Comparison of ENCODE assay signal across 8 mouse cellular contexts in genomic region chr10:121837166-121837898, GRCm38 (mm10).
DNase-seq lines count a peak whose midpoint lies in the region; ATAC-seq lines count a peak whose summit lies in the region.

No protein-coding gene starts in this region.

- no peak for DNase-seq in forebrain, embryonic 10.5 days (ENCODE audit: extremely low spot score, low spot score)
- peak; percentile 42 to 70 for DNase-seq in heart, adult 9 months (ENCODE audit: low spot score in 2 of 2)
- DNase-seq in neural tube, embryonic 10.5 days (ENCODE audit: extremely low spot score, low spot score), result peak; percentile 24
- DNase-seq in adrenal gland, postnatal 14 days, result no peak

- H3K9ac ChIP-seq in forebrain, embryonic 13.5 days, result peak overlapping the region; percentile 30; the same call in 1 of the 2 replicates
- H3K9ac ChIP-seq in kidney, embryonic 15.5 days, result no peak overlapping the region

- no peaks in the 10 kb centered on the region for H3K9me3 ChIP-seq in forebrain, embryonic 13.5 days (replicated peaks)
- peaks cover 6% of the 10 kb centered on the region; the same call in 1 of the 2 replicates for H3K9me3 ChIP-seq in forebrain, embryonic 10.5 days
- no peaks in the 10 kb centered on the region for H3K9me3 ChIP-seq in kidney, embryonic 15.5 days (replicated peaks)

- peak overlapping the region; percentile 44 for H3K4me2 ChIP-seq in forebrain, embryonic 13.5 days
- H3K4me2 ChIP-seq in kidney, embryonic 15.5 days, result peak overlapping the region; percentile 52

- peaks cover 26% of the 10 kb centered on the region for H3K36me3 ChIP-seq in forebrain, embryonic 13.5 days (ENCODE audit: poor library complexity, severe bottlenecking)
- H3K36me3 ChIP-seq in forebrain, embryonic 10.5 days (replicated peaks), result peaks cover 39% of the 10 kb centered on the region
- H3K36me3 ChIP-seq in kidney, embryonic 15.5 days, result peaks cover 25% of the 10 kb centered on the region

- peak; percentile 80 for ATAC-seq in forebrain, embryonic 13.5 days
- ATAC-seq in common myeloid progenitor, adult 5-6 weeks (replicated peaks; ENCODE audit: low read depth, poor library complexity, severe bottlenecking), result 0 out of 2 replicates have a peak, but pooled peaks have one; percentile 11
- peak; percentile 83 for ATAC-seq in kidney, embryonic 15.5 days (replicated peaks; ENCODE audit: low FRiP score)
- ATAC-seq in monocyte, adult 5-6 weeks (replicated peaks; ENCODE audit: insufficient number of reproducible peaks, low FRiP score, low TSS enrichment, poor library complexity, severe bottlenecking), result no peak

- 60% methylated on average over 16 of the region's 16 CpGs for WGBS in forebrain, embryonic 13.5 days
- 91% methylated on average over 16 of the region's 16 CpGs for WGBS in forebrain, embryonic 10.5 days
- WGBS in kidney, embryonic 15.5 days, result 22% methylated on average over 16 of the region's 16 CpGs

- 0 out of 2 replicates have a peak overlapping the region, but pooled peaks have one; percentile 19 for H3K4me3 ChIP-seq in forebrain, embryonic 13.5 days
- no peak overlapping the region for H3K4me3 ChIP-seq in forebrain, embryonic 10.5 days
- H3K4me3 ChIP-seq in kidney, embryonic 15.5 days (replicated peaks), result peak overlapping the region; percentile 32

- H3K4me1 ChIP-seq in forebrain, embryonic 13.5 days, result peaks cover 20% of the 10 kb centered on the region
- peaks cover 4% of the 10 kb centered on the region; the same call in 1 of the 2 replicates for H3K4me1 ChIP-seq in forebrain, embryonic 10.5 days
- peaks cover 18% of the 10 kb centered on the region for H3K4me1 ChIP-seq in kidney, embryonic 15.5 days

- H3K27ac ChIP-seq in forebrain, embryonic 13.5 days, result peak overlapping the region; percentile 81
- H3K27ac ChIP-seq in forebrain, embryonic 10.5 days, result no peak overlapping the region
- peak overlapping the region; percentile 87 for H3K27ac ChIP-seq in kidney, embryonic 15.5 days

- no peaks in the 10 kb centered on the region for H3K27me3 ChIP-seq in forebrain, embryonic 13.5 days
- H3K27me3 ChIP-seq in forebrain, embryonic 10.5 days (ENCODE audit: poor library complexity, severe bottlenecking), result no peaks in the 10 kb centered on the region
- no peaks in the 10 kb centered on the region for H3K27me3 ChIP-seq in kidney, embryonic 15.5 days

Comparison
In these comparisons a context has a peak if more than half of its experiments do, and no peak if none do; other contexts are left out.
1. DNase-seq: peak in heart, adult 9 months (2 of 2) and neural tube, embryonic 10.5 days (single experiment); none in forebrain, embryonic 10.5 days (single experiment) and adrenal gland, postnatal 14 days (single experiment).